Mouse (Mus musculus): ENCODE results near the gene Mrpl22.

GRCm38 (mm10) chr11:58138821-58139220 is 32.6 kb upstream of the Mrpl22 start:
- TF ChIP-seq POU5F1 (IDR thresholded peaks at IDR 0.05; ENCODE audit: borderline replicate concordance, low read length) (no peak), CTCF (conservative IDR thresholded peaks at IDR 0.05; ENCODE audit: low read length) (no peak), NANOG (IDR thresholded peaks at IDR 0.05; ENCODE audit: borderline replicate concordance, low read length) (no peak)
